Mouse (Mus musculus) forebrain, postnatal 0 days (tissue): ENCODE data around the gene Ryr2. TPM values are rescaled to one million over a fixed set of nuclear protein-coding genes. Genes with fewer than 3 reads are reported as not detected.

Experiments used
- ATAC-seq: fragments of 200-750 bp; cut with Nextera tagmentation; 2 replicates; pipeline ENCODE4 v1.8.0; 2017; ENCODE audit warnings: mild to moderate bottlenecking, moderate library complexity
- DNase-seq: peaks from one replicate; pipeline ENCODE4 v3.0.0-alpha.2; 2015
- H3K27ac ChIP-seq: fragments of 300-500 bp; sonication (generic); 2 replicates; pipeline ENCODE4 v1.5.1; 2014; ENCODE audit warnings: low read depth, mild to moderate bottlenecking, antibody characterized with exemption, low read length, moderate library complexity, mixed read lengths
- H3K27me3 ChIP-seq: fragments of 300-500 bp; sonication (generic); 2 replicates; pipeline ENCODE4 v1.6.1; 2014; ENCODE audit warnings: mild to moderate bottlenecking, low read length, mixed read lengths; ENCODE audit not compliant: insufficient read depth
- H3K36me3 ChIP-seq: fragments of 300-500 bp; sonication (generic); 2 replicates; pipeline ENCODE4 v1.6.1; 2014; ENCODE audit warnings: mild to moderate bottlenecking, moderate library complexity; ENCODE audit not compliant: insufficient read depth
- H3K4me1 ChIP-seq: fragments of 300-500 bp; sonication (generic); 2 replicates; pipeline ENCODE4 v1.6.1; 2014; ENCODE audit warnings: antibody characterized with exemption; ENCODE audit not compliant: insufficient read depth
- H3K4me2 ChIP-seq: fragments of 300-500 bp; sonication (generic); 2 replicates; pipeline ENCODE4 v1.6.1; 2014; ENCODE audit warnings: low read depth, mild to moderate bottlenecking, moderate library complexity
- H3K4me3 ChIP-seq: fragments of 300-500 bp; sonication (generic); 2 replicates; pipeline ENCODE4 v1.5.1; 2014; ENCODE audit warnings: low read depth, low read length, mixed read lengths
- H3K9ac ChIP-seq: fragments of 300-500 bp; sonication (generic); 2 replicates; pipeline ENCODE4 v1.6.1; 2014; ENCODE audit warnings: mild to moderate bottlenecking
- H3K9me3 ChIP-seq: fragments of 300-500 bp; sonication (generic); 2 replicates; pipeline ENCODE4 v1.6.1; 2016; ENCODE audit warnings: low read length
- CTCF ChIP-seq: sonication (generic); IDR thresholded peaks from 2 replicates; pipeline ENCODE4 v1.5.1; 2016; ENCODE audit warnings: antibody characterized with exemption, control low read depth, low read depth
- WGBS: fragments of 180-500 bp; shearing (Covaris S2); extraction: QIAGEN DNeasy Blood & Tissue Kit; methylation state at CpG from one replicate; pipeline ENCODE4 v1.1.7; 2014; 5-methylcytosine and 5-hydroxymethylcytosine counted together
- polyA plus RNA-seq: library from polyadenylated mRNA; unstranded; fragments of >200 nt; fragmentation: Nextera tagmentation; extraction: Ambion mirVana; gene quantifications from 2 replicates; pipeline ENCODE4 v1.2.1, GENCODE M21; 2015
- total RNA-seq: library from RNA; depleted of rRNA; stranded (reverse); fragments of >200 nt; gene quantifications from 2 replicates; pipeline ENCODE4 v1.2.3, GENCODE M21; 2014

Gene Ryr2
- total and polyA plus RNA-seq, 2 experiments from 2014 or later = 2.1 to 22.8 TPM

- H3K4me3 ChIP-seq = no peak overlapping the region
- no peak for DNase-seq
- peak; percentile 36 for ATAC-seq
These were observed 12.2 kb downstream of the Ryr2 start for GRCm38 (mm10) chr13:12094569-12094968.

GRCm38 (mm10) chr13:12093146-12093545 is 13.6 kb downstream of the Ryr2 start:
- DNase-seq (no peak), ATAC-seq (no peak)
- TF ChIP-seq CTCF = no peak
- 86% methylated on average over 5 of the region's 5 CpGs for WGBS
- Histone ChIP-seq H3K4me3 (no peak overlapping the region), H3K36me3 (no peaks in the 10 kb centered on the region), H3K9me3 (no peaks in the 10 kb centered on the region), H3K4me1 (no peaks in the 10 kb centered on the region), H3K9ac (no peak overlapping the region), H3K4me2 (no peak overlapping the region), H3K27me3 (no peaks in the 10 kb centered on the region), H3K27ac (no peak overlapping the region)

More at GRCm38 (mm10) chr13:12094569-12094968, 12.2 kb downstream of the Ryr2 start:
- Histone ChIP-seq H3K36me3 (no peaks in the 10 kb centered on the region), H3K27ac (no peak overlapping the region), H3K9me3 (no peaks in the 10 kb centered on the region), H3K9ac (no peak overlapping the region), H3K4me2 (no peak overlapping the region), H3K27me3 (no peaks in the 10 kb centered on the region), H3K4me1 (no peaks in the 10 kb centered on the region)
- WGBS = 78% methylated on average over 7 of the region's 7 CpGs
- TF ChIP-seq CTCF = no peak

DNA sequence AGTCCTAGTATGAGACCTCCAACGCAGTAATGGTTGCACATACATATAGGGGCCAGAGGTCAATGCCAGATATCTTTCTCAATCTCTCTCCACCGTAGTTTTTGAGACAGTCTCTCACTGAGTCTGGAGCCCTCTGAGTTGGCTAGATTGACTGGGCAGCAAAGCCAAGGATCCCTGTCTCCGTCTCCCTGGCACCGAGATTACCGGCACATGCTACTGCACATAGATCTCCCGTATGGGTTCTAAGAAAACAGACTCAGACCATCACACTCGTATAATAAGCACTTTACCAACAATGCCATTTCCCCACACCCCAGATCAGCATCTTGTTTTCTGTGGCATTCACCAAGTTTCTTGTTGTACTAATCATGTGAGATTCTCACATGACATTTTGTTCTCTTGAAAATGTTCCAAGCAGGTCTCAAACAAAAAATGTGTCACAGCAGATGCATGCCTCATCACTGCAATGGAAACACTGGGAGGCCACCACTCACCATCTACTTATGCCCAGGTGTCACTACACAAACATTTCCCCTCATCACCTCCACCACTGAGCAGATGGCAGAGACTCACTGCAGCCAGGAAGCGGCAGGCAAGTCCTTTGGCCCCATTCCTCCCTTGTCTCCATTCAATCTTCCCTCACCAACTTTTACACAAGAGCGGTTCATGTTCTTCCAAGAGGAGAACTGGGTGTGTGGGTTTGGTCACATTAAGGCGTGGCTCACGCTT is 14.2 kb downstream of the Ryr2 start:
- Histone ChIP-seq H3K4me1 (no peaks in the 10 kb centered on the region), H3K36me3 (no peaks in the 10 kb centered on the region), H3K9ac (no peak overlapping the region), H3K9me3 (no peaks in the 10 kb centered on the region), H3K27ac (no peak overlapping the region), H3K4me3 (no peak overlapping the region), H3K27me3 (no peaks in the 10 kb centered on the region), H3K4me2 (no peak overlapping the region)
- ATAC-seq = no peak
- 94% methylated on average over 11 of the region's 11 CpGs for WGBS
- no peak for TF ChIP-seq CTCF
- no peak for DNase-seq

GRCm38 (mm10) chr13:12084112-12084475 is 22.7 kb downstream of the Ryr2 start:
- H3K36me3 ChIP-seq = no peaks in the 10 kb centered on the region
- no peak overlapping the region for H3K4me2 ChIP-seq
- H3K9ac ChIP-seq = no peak overlapping the region
- no peak overlapping the region for H3K4me3 ChIP-seq
- DNase-seq = no peak
- no peaks in the 10 kb centered on the region for H3K4me1 ChIP-seq
- no peak for TF ChIP-seq CTCF
- H3K27me3 ChIP-seq = no peaks in the 10 kb centered on the region
- no peak overlapping the region for H3K27ac ChIP-seq
- ATAC-seq = no peak
- no peaks in the 10 kb centered on the region for H3K9me3 ChIP-seq
- 93% methylated on average over 2 of the region's 2 CpGs for WGBS

GRCm38 (mm10) chr13:12083443-12084111 is 23.2 kb downstream of the Ryr2 start:
- Histone ChIP-seq H3K4me1 (no peaks in the 10 kb centered on the region), H3K27ac (no peak overlapping the region), H3K36me3 (no peaks in the 10 kb centered on the region), H3K9me3 (no peaks in the 10 kb centered on the region), H3K27me3 (no peaks in the 10 kb centered on the region), H3K4me2 (no peak overlapping the region), H3K9ac (no peak overlapping the region), H3K4me3 (no peak overlapping the region)
- DNase-seq (no peak), ATAC-seq (peak; percentile 40)
- TF ChIP-seq CTCF = no peak
- 24% methylated on average over 10 of the region's 10 CpGs for WGBS

- TF ChIP-seq CTCF = no peak
- Histone ChIP-seq H3K27ac (no peak overlapping the region), H3K4me2 (no peak overlapping the region), H3K27me3 (no peaks in the 10 kb centered on the region), H3K4me3 (no peak overlapping the region), H3K4me1 (no peaks in the 10 kb centered on the region), H3K36me3 (no peaks in the 10 kb centered on the region), H3K9ac (no peak overlapping the region), H3K9me3 (no peaks in the 10 kb centered on the region)
- no peak for ATAC-seq
- 85% methylated on average over 4 of the region's 4 CpGs for WGBS
- no peak for DNase-seq
These were observed 26.2 kb downstream of the Ryr2 start for GRCm38 (mm10) chr13:12080590-12080989.

GRCm38 (mm10) chr13:12079536-12079935 is 27.2 kb downstream of the Ryr2 start:
- Histone ChIP-seq H3K9ac (no peak overlapping the region), H3K27me3 (no peaks in the 10 kb centered on the region), H3K4me3 (no peak overlapping the region), H3K4me1 (no peaks in the 10 kb centered on the region), H3K36me3 (no peaks in the 10 kb centered on the region), H3K27ac (no peak overlapping the region), H3K9me3 (no peaks in the 10 kb centered on the region), H3K4me2 (no peak overlapping the region)
- no peak for TF ChIP-seq CTCF
- no peak for ATAC-seq
- 85% methylated on average over 4 of the region's 4 CpGs for WGBS
- no peak for DNase-seq
